Mouse (Mus musculus) adrenal gland, postnatal 4 days (tissue): Measurements from ENCODE around the gene Plekhj1. TPM values are rescaled to one million over a fixed set of nuclear protein-coding genes. Genes with fewer than 3 reads are reported as not detected.

Source experiments
- DNase-seq, 2 experiments: peaks; one replicate each; pipeline ENCODE4 v3.0.0; 2021 to 2022; ENCODE audit warnings: low spot score in 2 of 2, mixed read lengths in 2 of 2
- microRNA-seq: library from miRNA; unstranded; fragments of <30 nt; microRNA quantifications from one replicate; pipeline ENCODE4 v1.2.0, GENCODE M21; 2021
- total RNA-seq, 2 experiments: library from RNA; stranded (reverse); gene quantifications; 2 replicates each; pipeline ENCODE4 v1.2.3; 2021

Gene Plekhj1
- total RNA-seq, 2 experiments from 2014 or later: 93.7 to 105 TPM

- DNase-seq: peak; percentile 95 to 97
Measured at GRCm38 (mm10) chr10:80754594-80755290, 43.7 kb downstream of the Plekhj1 start, which contains the start of gene Dot1l. Dot1l (plus strand) TSS chr10:80755206.

DNA sequence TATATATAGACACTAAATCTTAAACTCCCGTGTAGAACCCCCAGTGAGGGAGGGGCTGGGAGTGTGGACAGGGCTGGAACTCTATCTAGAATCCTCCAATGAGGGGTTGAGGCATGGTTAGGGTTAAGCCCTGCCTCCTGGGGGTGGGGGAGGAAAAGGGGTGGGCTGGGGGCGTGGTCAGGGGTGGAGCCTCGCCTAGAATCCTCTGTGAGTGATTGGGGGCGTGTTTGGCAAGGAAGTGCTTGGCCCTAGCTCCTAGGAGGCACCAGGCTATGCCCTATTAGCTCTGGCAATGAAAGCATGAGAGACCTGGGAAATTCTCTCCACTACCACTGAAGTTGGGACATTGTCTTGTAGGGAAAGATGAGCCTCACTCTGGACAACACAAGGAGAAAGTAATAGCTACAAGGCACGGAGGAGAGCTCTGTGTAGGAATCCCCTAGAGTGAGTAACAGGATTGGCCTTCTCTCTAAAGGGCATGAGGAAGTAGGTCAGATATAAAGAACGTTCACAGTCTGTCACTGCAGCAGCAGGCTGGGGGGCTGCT, 46.3 kb downstream of the Plekhj1 start:
- DNase-seq: peak in 1 of 2 experiments; percentile 72

DNA sequence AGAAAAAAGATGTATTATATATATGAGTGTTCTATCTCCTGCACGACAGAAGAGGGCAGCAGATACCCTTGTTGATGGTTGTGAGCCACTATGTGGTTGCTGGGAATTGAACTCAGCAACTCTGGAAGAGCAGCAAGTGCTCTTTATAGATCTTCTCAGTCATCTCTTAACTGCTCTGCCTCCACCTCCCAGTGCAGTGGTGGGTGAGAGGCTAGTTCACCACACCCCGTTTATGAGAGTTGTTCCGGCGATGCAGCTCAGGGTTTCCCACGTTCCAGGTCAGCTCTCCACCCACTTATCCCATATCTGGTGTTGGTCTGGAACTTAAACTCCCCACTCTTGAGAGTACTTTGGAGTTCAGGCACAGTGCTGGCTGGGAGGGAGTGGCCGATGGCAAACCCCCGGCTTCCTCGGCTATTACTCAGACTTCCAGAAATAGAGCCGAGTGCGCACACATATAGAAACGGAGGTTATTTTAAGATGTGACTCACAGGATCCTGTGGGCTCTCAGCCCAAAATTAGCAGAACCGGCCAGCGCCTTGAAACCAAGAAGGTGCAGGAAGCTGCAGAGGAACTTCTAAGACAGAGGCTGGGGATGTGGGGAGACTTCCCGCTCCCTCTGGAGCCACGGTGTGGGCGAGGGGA, 47.1 kb downstream of the Plekhj1 start:
- DNase-seq: no peak

DNA sequence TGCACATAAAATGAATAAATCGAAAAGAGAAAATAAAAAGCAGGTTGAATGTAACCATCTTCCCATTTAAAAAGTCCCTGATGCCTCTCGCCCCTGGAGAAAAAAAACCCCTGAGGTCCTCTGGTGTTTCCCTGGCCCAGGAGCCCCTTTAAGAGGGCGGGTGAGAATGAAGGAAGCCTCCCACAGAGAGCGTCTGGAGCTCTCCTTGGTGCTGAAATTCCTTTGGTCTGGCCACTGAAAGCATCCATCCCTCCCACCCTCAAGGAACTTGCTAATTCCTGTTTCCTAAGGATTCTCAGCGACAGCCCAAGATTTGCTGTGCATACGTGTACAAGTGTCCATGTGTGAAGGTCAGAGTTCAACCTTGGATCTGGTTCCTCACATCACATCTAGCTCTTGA, 49.8 kb downstream of the Plekhj1 start:
- no peak for DNase-seq

- peak in 1 of 2 experiments; percentile 62 for DNase-seq
Measured at GRCm38 (mm10) chr10:80747410-80747809, 51.0 kb downstream of the Plekhj1 start.

Small RNA genes within 50 kb of the gene (microRNA-seq; reads per million reads assigned to microRNA genes)
- gene Mir1982: 3.4 reads per million, percentile 9 among the genes with 10 or more reads in this experiment

Other genes with a start within 250 kb of the Plekhj1 start
- gene Rexo1, start 237.1 kb downstream of the Plekhj1 start, total RNA-seq: 10 to 100 TPM; 71.7 to 78.9 TPM
- gene Klf16, start 221.3 kb downstream of the Plekhj1 start, total RNA-seq: 10 to 100 TPM; 14.2 to 16.5 TPM
- 100 to 1,000 TPM; 106 to 112 TPM for gene Abhd17a, start 208.3 kb downstream of the Plekhj1 start, total RNA-seq
- 10 to 100 TPM; 49.5 to 51.8 TPM for gene Scamp4, start 195.8 kb downstream of the Plekhj1 start, total RNA-seq
- 1 to 10 TPM; 4.0 to 4.9 TPM for gene Adat3, start 195.7 kb downstream of the Plekhj1 start, total RNA-seq
- gene Gm49322, start 192.6 kb downstream of the Plekhj1 start, total RNA-seq: 1 to 10 TPM; 3.0 to 3.4 TPM
- gene Csnk1g2, start 175.8 kb downstream of the Plekhj1 start, total RNA-seq: 100 to 1,000 TPM; 169 to 173 TPM
- 10 to 100 TPM; 72.0 to 76.3 TPM for gene Btbd2, start 141.6 kb downstream of the Plekhj1 start, total RNA-seq
- 100 to 1,000 TPM; 126 to 134 TPM for gene Mknk2, start 120.5 kb downstream of the Plekhj1 start, total RNA-seq
- gene Mob3a, start 96.6 kb downstream of the Plekhj1 start, total RNA-seq: 10 to 100 TPM; 16.5 to 16.6 TPM
- 10 to 100 TPM; 18.3 to 24.9 TPM for gene Izumo4, start 96.4 kb downstream of the Plekhj1 start, total RNA-seq
- 100 to 1,000 TPM in 1 of 2 experiments, 10 to 100 TPM in 1; 98.9 to 114 TPM for gene Ap3d1, start 56.4 kb downstream of the Plekhj1 start, total RNA-seq
- gene Dot1l, start 43.4 kb downstream of the Plekhj1 start, total RNA-seq: 10 to 100 TPM; 81.2 to 83.2 TPM
- gene Sf3a2, start 428 bp downstream of the Plekhj1 start, total RNA-seq: 10 to 100 TPM; 79.5 to 79.9 TPM
- 1 to 10 TPM in 1 of 2 experiments, under 1 TPM in 1; 0.79 to 1.1 TPM for gene Amh, start 6.6 kb upstream of the Plekhj1 start, total RNA-seq
- 10 to 100 TPM; 12.7 to 18.4 TPM for gene Jsrp1, start 14.9 kb upstream of the Plekhj1 start, total RNA-seq
- 100 to 1,000 TPM; 668 to 717 TPM for gene Oaz1, start 28.0 kb upstream of the Plekhj1 start, total RNA-seq
- 1 to 10 TPM; 1.1 to 1.5 TPM for gene Lingo3, start 45.4 kb upstream of the Plekhj1 start, total RNA-seq
- 10 to 100 TPM; 50.4 to 52.9 TPM for gene Lsm7, start 56.6 kb upstream of the Plekhj1 start, total RNA-seq
- gene Sppl2b, start 56.6 kb upstream of the Plekhj1 start, total RNA-seq: 10 to 100 TPM; 43.5 to 47.7 TPM
- gene Tmprss9, start 73.2 kb upstream of the Plekhj1 start, total RNA-seq: not detected
- gene Timm13, start 102.3 kb upstream of the Plekhj1 start, total RNA-seq: 100 to 1,000 TPM; 162 to 179 TPM
- gene Lmnb2, start 119.6 kb upstream of the Plekhj1 start, total RNA-seq: 10 to 100 TPM; 18.5 to 23.1 TPM
- gene Gadd45b, start 131.4 kb upstream of the Plekhj1 start, total RNA-seq: 10 to 100 TPM; 10.9 to 11.1 TPM
- 1 to 10 TPM; 5.4 to 6.7 TPM for gene Gng7, start 216.3 kb upstream of the Plekhj1 start, total RNA-seq
- gene Diras1, start 227.0 kb upstream of the Plekhj1 start, total RNA-seq: 1 to 10 TPM; 2.9 to 3.5 TPM
- 10 to 100 TPM; 32.9 to 36.3 TPM for gene Slc39a3, start 238.8 kb upstream of the Plekhj1 start, total RNA-seq